Mouse (Mus musculus): ENCODE data around the gene Tctex1d4.

- TF ChIP-seq CTCF (IDR thresholded peaks at IDR 0.05; ENCODE audit: insufficient read depth, low read length) (no peak), POLR2A (IDR thresholded peaks at IDR 0.05; ENCODE audit: borderline replicate concordance, extremely low read depth, low read depth, low read length) (no peak)
Measured at GRCm38 (mm10) chr4:117150212-117150733, 23.7 kb downstream of the Tctex1d4 start.
